Mouse (Mus musculus) neural tube, embryonic 12.5 days (tissue): ENCODE measurements around the gene Dnph1. TPM values are rescaled to one million over a fixed set of nuclear protein-coding genes. Genes with fewer than 3 reads are reported as not detected.
"Not testable (repeated sequence)": the region's sequence is repeated elsewhere in the genome, so short reads cannot be mapped to it uniquely, and the experiment has no call there.

ENCODE experiments used
- ATAC-seq: fragments of 200-750 bp; cut with Nextera tagmentation; 2 replicates; pipeline ENCODE4 v1.8.0; 2017; ENCODE audit warnings: low read depth, mild to moderate bottlenecking, moderate TSS enrichment, moderate library complexity; ENCODE audit not compliant: low FRiP score
- H3K27ac ChIP-seq: fragments of 300-500 bp; sonication (generic); 2 replicates; pipeline ENCODE4 v1.5.1; 2016
- H3K27me3 ChIP-seq: fragments of 300-500 bp; sonication (generic); replicated peaks from 2 replicates; pipeline ENCODE4 v1.6.1; 2016; ENCODE audit warnings: mild to moderate bottlenecking
- H3K36me3 ChIP-seq: fragments of 300-500 bp; sonication (generic); 2 replicates; pipeline ENCODE4 v1.6.1; 2016; ENCODE audit warnings: mild to moderate bottlenecking
- H3K4me1 ChIP-seq: fragments of 300-500 bp; sonication (generic); 2 replicates; pipeline ENCODE4 v1.6.1; 2016
- H3K4me2 ChIP-seq: fragments of 300-500 bp; sonication (generic); replicated peaks from 2 replicates; pipeline ENCODE4 v1.6.1; 2016; ENCODE audit warnings: mild to moderate bottlenecking
- H3K4me3 ChIP-seq: fragments of 300-500 bp; sonication (generic); 2 replicates; pipeline ENCODE4 v1.5.1; 2016
- H3K9ac ChIP-seq: fragments of 300-500 bp; sonication (generic); 2 replicates; pipeline ENCODE4 v1.6.1; 2016; ENCODE audit warnings: mild to moderate bottlenecking
- H3K9me3 ChIP-seq: fragments of 300-500 bp; sonication (generic); 2 replicates; pipeline ENCODE4 v1.6.1; 2016; ENCODE audit warnings: mild to moderate bottlenecking
- WGBS: fragments of 180-500 bp; shearing (Covaris S2); methylation state at CpG from one replicate; pipeline ENCODE4 v1.1.7; 2016; 5-methylcytosine and 5-hydroxymethylcytosine counted together
- polyA plus RNA-seq: library from polyadenylated mRNA; unstranded; fragments of >200 nt; fragmentation: Nextera tagmentation; extraction: Ambion mirVana; gene quantifications from 2 replicates; pipeline ENCODE4 v1.2.1, GENCODE M21; 2016

The Dnph1 gene
- polyA plus RNA-seq, 1 experiment from 2014 or later: 40.5 TPM

GRCm38 (mm10) chr17:46467830-46468229 is 28.7 kb upstream of the Dnph1 start:
- Histone ChIP-seq H3K9ac (no peak overlapping the region), H3K27me3 (no peaks in the 10 kb centered on the region), H3K4me3 (no peak overlapping the region), H3K9me3 (no peaks in the 10 kb centered on the region), H3K4me2 (no peak overlapping the region), H3K4me1 (no peaks in the 10 kb centered on the region), H3K36me3 (peaks cover 64% of the 10 kb centered on the region), H3K27ac (no peak overlapping the region)
- ATAC-seq: no peak
- 73% methylated on average over 9 of the region's 9 CpGs for WGBS

- Histone ChIP-seq H3K36me3 (peaks cover 73% of the 10 kb centered on the region), H3K4me2 (no peak overlapping the region), H3K27ac (no peak overlapping the region), H3K9me3 (no peaks in the 10 kb centered on the region), H3K9ac (no peak overlapping the region), H3K27me3 (no peaks in the 10 kb centered on the region), H3K4me1 (no peaks in the 10 kb centered on the region), H3K4me3 (no peak overlapping the region)
- no peak for ATAC-seq
- 77% methylated on average over 8 of the region's 8 CpGs for WGBS
These were observed 19.9 kb upstream of the Dnph1 start for GRCm38 (mm10) chr17:46476601-46477000.

- Histone ChIP-seq H3K4me3 (no peak overlapping the region), H3K4me2 (no peak overlapping the region), H3K27me3 (no peaks in the 10 kb centered on the region), H3K9me3 (no peaks in the 10 kb centered on the region), H3K36me3 (peaks cover 72% of the 10 kb centered on the region), H3K4me1 (no peaks in the 10 kb centered on the region), H3K27ac (no peak overlapping the region), H3K9ac (no peak overlapping the region)
- no peak for ATAC-seq
- WGBS: 87% methylated on average over 15 of the region's 15 CpGs
These were observed 19.2 kb upstream of the Dnph1 start for GRCm38 (mm10) chr17:46477286-46477685.

DNA sequence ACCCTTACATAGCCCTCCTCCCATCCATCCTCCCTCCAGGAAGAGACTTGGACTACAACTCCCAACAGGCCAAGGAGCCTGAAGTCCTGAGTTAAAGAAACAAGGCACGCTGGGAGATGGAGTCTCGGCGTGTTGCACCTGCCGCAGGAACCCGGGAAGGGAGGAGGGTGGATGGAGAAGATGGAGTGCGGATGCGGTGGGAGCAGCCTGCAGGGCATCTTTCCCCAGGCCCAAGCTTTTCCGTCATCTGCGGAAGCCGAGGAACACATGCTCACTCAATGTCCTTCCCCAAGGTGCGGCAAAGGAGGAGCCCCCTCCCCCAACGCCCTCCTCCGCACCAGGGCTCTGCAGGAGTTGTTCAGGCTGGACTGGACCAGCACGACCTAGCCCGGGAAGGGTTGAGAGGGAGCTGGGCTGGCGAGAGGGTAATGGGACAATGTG is 12.9 kb upstream of the Dnph1 start:
- ATAC-seq: peak; percentile 46
- Histone ChIP-seq H3K4me2 (peak overlapping the region; percentile 63), H3K27me3 (peaks cover 40% of the 10 kb centered on the region), H3K4me1 (peaks cover 40% of the 10 kb centered on the region), H3K36me3 (peaks cover 17% of the 10 kb centered on the region), H3K27ac (peak overlapping the region; percentile 12; the same call in 1 of the 2 replicates), H3K9ac (peak overlapping the region; percentile 27), H3K9me3 (no peaks in the 10 kb centered on the region), H3K4me3 (peak overlapping the region; percentile 31)
- 1% methylated on average over 16 of the region's 16 CpGs for WGBS

DNA sequence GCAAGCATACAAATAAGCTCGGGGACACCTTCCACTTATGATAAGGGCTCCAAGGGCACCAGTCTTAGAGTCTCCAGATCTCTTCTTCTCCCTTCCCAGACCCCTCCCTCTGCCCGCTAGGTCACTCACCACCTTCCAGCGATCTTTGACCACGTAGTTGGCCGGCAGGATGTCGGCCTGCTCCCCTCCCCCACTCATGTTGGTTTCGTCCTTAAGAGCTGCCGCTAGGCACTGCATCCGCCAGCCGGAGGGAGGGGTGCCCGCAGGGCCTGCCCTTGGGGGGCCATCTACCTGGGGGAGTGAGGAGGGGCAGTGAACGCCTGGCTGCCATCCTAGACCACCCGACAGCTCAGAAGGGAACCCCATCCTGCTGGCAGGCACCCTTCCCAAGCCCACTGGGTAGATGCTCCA is 12.5 kb upstream of the Dnph1 start:
- peak overlapping the region; percentile 31 for H3K4me3 ChIP-seq
- H3K9me3 ChIP-seq: no peaks in the 10 kb centered on the region
- WGBS: under 1% methylated on average over 13 of the region's 13 CpGs
- no peak for ATAC-seq
- H3K4me2 ChIP-seq: peak overlapping the region; percentile 63
- peaks cover 12% of the 10 kb centered on the region for H3K36me3 ChIP-seq
- H3K9ac ChIP-seq: peak overlapping the region; percentile 27
- H3K27ac ChIP-seq: peak overlapping the region; percentile 12; the same call in 1 of the 2 replicates
- H3K4me1 ChIP-seq: peaks cover 40% of the 10 kb centered on the region
- peaks cover 43% of the 10 kb centered on the region for H3K27me3 ChIP-seq

- Histone ChIP-seq H3K27me3 (peaks cover 45% of the 10 kb centered on the region), H3K27ac (no peak overlapping the region), H3K9me3 (no peaks in the 10 kb centered on the region), H3K9ac (peak overlapping the region; percentile 27), H3K4me3 (peak overlapping the region; percentile 31), H3K4me2 (peak overlapping the region; percentile 63), H3K36me3 (peaks cover 8% of the 10 kb centered on the region), H3K4me1 (peaks cover 40% of the 10 kb centered on the region)
- ATAC-seq: no peak; the same call in 1 of the 2 replicates
- 8% methylated on average over 6 of the region's 6 CpGs for WGBS
These were observed 12.0 kb upstream of the Dnph1 start for GRCm38 (mm10) chr17:46484461-46484875.

- peaks cover 48% of the 10 kb centered on the region for H3K27me3 ChIP-seq
- H3K4me1 ChIP-seq: peaks cover 40% of the 10 kb centered on the region
- 4% methylated on average over 11 of the region's 22 CpGs for WGBS
- no peaks in the 10 kb centered on the region for H3K9me3 ChIP-seq
- peak; percentile 52 for ATAC-seq
- peak overlapping the region; percentile 95 for H3K9ac ChIP-seq
- peak overlapping the region; percentile 68 for H3K27ac ChIP-seq
- peak overlapping the region; percentile 83 for H3K4me3 ChIP-seq
- H3K4me2 ChIP-seq: peak overlapping the region; percentile 63
- H3K36me3 ChIP-seq: no peaks in the 10 kb centered on the region; the same call in 1 of the 2 replicates
These were observed 9.5 kb upstream of the Dnph1 start for GRCm38 (mm10) chr17:46486995-46487394.

DNA sequence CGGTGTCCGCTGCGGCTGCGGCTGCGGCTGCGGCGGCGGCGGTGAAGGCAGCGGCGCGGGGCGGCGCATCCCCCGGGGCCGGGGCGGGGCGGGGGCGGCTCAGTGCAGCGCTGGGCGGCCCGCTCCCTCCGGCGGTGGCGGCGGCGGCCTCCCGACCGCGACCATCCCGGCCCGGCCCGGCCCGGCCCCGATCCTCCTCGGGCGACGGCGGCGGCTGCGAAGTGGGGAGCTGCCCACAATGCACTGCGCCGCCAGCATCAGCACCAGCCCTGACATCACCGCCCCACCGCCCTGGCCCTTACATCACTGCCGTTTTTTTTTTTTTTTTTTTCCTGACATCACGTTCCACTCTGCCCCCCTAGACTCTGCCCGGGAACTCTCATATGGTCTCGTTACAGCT is 9.1 kb upstream of the Dnph1 start, which contains the start of gene Ttbk1:
Gene Ttbk1 (minus strand): TSS at position 245 of the 400 bp plus-strand sequence.
- 0% methylated on average over 23 of the region's 49 CpGs for WGBS
- Histone ChIP-seq H3K9ac (peak within 1 kb of the TSS; percentile 95), H3K9me3 (no peaks in the 10 kb centered on the region), H3K36me3 (no peaks in the 10 kb centered on the region), H3K27ac (peak within 1 kb of the TSS; percentile 68), H3K4me2 (peak within 1 kb of the TSS; percentile 63), H3K4me3 (peak within 1 kb of the TSS; percentile 83), H3K27me3 (peaks cover 48% of the 10 kb centered on the region), H3K4me1 (peaks cover 40% of the 10 kb centered on the region)
- ATAC-seq: peak; percentile 68

DNA sequence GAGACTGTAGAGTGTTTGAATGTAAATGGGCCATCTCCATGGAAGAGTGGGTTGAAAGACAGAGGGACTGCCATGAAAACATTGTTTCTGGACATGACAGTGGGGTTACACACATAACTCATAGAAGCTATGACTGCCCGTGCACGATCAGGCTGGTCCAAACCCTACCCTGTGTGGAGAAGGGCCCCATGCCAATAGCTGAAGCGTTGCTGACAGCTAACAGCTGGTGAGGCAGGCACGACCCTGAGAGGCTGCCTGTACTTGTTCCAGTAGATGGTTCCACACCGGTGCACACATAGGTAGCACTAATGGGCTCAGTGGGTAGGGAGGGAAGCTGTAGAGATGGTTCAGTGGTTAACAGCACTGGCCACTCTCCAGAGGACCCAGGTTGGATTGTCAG is 1.0 kb upstream of the Dnph1 start:
- 86% methylated on average over 5 of the region's 5 CpGs for WGBS
- Histone ChIP-seq H3K9ac (no peak overlapping the region), H3K9me3 (no peaks in the 10 kb centered on the region), H3K36me3 (peaks cover 22% of the 10 kb centered on the region; the same call in 1 of the 2 replicates), H3K4me2 (no peak overlapping the region), H3K4me3 (no peak overlapping the region), H3K27me3 (peaks cover 2% of the 10 kb centered on the region; the same call in 1 of the 2 replicates), H3K4me1 (peaks cover 7% of the 10 kb centered on the region; the same call in 1 of the 2 replicates), H3K27ac (no peak overlapping the region)
- no peak for ATAC-seq

DNA sequence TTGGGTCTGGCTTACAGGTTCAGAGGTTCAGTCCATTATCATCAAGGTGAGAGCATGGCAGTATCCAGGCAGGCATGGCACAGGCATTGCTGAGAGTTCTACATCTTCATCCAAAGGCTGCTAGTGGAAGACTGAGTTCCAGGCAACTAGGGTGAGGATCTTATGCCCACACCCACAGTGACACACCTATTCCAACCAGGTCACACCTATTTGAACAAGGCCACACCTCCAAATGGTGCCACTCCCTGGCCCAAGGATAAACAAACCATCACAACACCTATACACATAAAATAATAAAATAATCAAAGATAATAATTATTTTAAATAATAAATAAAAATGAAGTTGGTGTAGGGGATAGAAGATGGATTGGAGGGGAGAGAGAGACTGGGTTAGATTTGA is 430 bp upstream of the Dnph1 start:
- H3K4me3 ChIP-seq, H3K4me2 ChIP-seq, H3K27me3 ChIP-seq, H3K27ac ChIP-seq, H3K9ac ChIP-seq, H3K9me3 ChIP-seq, H3K4me1 ChIP-seq: not testable (repeated sequence)
- peak; percentile 10; the same call in 1 of the 2 replicates for ATAC-seq
- peaks cover 28% of the 10 kb centered on the region; the same call in 1 of the 2 replicates for H3K36me3 ChIP-seq

- H3K27ac ChIP-seq: no peak overlapping the region
- H3K4me2 ChIP-seq: no peak overlapping the region
- no peaks in the 10 kb centered on the region for H3K9me3 ChIP-seq
- no peak overlapping the region for H3K9ac ChIP-seq
- WGBS: 79% methylated on average over 8 of the region's 8 CpGs
- peaks cover 7% of the 10 kb centered on the region; the same call in 1 of the 2 replicates for H3K4me1 ChIP-seq
- H3K27me3 ChIP-seq: peaks cover 2% of the 10 kb centered on the region; the same call in 1 of the 2 replicates
- no peak overlapping the region for H3K4me3 ChIP-seq
- no peak for ATAC-seq
- peaks cover 40% of the 10 kb centered on the region for H3K36me3 ChIP-seq
These were observed 1.4 kb downstream of the Dnph1 start for GRCm38 (mm10) chr17:46497956-46498355.

GRCm38 (mm10) chr17:46502775-46503174 is 6.3 kb downstream of the Dnph1 start:
- peaks cover 40% of the 10 kb centered on the region for H3K36me3 ChIP-seq
- no peaks in the 10 kb centered on the region for H3K9me3 ChIP-seq
- no peak for ATAC-seq
- no peak overlapping the region for H3K4me2 ChIP-seq
- H3K27ac ChIP-seq: no peak overlapping the region
- no peak overlapping the region for H3K4me3 ChIP-seq
- H3K27me3 ChIP-seq: no peaks in the 10 kb centered on the region
- WGBS: 86% methylated on average over 2 of the region's 2 CpGs
- no peak overlapping the region for H3K9ac ChIP-seq
- no peaks in the 10 kb centered on the region for H3K4me1 ChIP-seq
